Mouse (Mus musculus) frontal cortex, postnatal 14 days (tissue): ENCODE results near the gene Gm6482.
"Not testable (repeated sequence)": the region's sequence is repeated elsewhere in the genome, so short reads cannot be mapped to it uniquely, and the experiment has no call there.

Experiments used
- DNase-seq, 2 experiments: peaks; one replicate each; pipeline ENCODE4 v3.0.0; 2022; ENCODE audit warnings: low spot score in 2 of 2

Gm6482 gene

DNA sequence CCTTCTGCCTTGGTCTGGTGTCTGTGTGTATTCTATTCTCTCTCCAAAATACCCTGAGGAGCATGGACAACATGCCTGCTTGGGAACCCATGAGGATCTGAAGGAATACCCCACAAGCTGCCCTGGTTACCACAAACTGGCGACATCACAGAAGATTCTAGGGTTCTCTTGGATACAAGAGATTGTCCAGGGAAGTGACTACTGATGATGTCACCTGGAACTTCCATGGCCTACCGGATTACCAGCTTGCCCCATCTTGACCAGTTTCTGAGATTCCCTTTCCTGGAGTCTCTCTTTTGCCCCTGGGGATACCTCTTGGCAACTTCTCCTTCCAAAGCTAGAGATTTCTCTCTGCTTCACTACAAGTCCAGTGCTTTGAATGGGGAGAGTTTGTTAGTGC is at the start of gene Gm6482:
Gene Gm6482 (minus strand): TSS at position 101 of the 400 bp plus-strand sequence.
- DNase-seq: not testable (repeated sequence)

DNA sequence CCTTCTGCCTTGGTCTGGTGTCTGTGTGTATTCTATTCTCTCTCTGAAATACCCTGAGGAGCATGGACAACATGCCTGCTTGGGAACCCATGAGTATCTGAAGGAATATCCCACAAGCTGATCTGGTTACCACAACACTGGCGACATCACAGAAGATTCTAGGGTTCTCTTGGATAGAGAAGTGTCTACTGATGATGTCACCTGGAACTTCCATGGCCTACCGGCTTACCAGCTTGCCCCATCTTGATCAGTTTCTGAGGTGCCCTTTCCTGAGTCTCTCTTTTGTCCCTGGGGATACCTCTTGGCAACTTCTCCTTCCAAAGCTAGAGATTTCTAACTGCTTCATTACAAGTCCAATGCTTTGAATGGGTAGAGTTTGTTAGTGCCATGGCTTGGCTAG is 45.3 kb upstream of the Gm6482 start, which contains the start of gene Gm7954:
Gene Gm7954 (minus strand): TSS at position 101 of the 400 bp plus-strand sequence.
- DNase-seq: not testable (repeated sequence)

DNA sequence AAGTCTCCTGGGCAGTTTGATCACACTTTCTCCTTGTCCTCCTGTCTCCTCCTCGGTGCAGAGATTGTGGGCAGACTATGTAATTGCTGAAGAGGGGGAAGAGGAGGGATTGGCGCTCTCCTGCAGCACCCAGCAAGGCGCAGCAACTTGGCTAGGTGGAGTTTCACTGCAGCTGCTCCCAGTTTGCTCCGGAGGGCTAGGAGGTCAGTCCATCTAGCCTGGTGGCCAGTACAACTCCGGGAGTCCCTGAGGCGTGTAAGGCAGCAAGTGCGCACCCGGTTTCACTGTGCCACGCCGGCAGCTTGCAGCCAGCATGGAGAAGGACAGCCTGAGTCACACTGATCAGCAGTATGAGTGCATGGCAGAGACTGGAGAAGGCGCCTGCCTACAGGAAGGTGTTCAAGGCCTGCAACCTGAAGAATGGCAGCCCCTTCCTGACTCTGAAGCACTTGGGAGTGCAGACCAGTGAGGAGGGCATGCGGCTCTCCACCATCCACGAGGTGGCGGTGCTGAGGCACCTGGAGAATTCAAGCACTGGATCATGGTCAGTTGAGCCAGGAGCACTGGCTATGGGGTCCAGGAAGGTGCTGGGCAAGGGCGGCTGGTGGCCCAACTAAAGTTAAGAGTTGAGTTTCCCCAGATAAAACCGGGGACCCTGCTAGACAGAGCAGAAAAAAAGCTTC is 17.5 kb upstream of the Gm6482 start:
- DNase-seq: not testable (repeated sequence)

DNA sequence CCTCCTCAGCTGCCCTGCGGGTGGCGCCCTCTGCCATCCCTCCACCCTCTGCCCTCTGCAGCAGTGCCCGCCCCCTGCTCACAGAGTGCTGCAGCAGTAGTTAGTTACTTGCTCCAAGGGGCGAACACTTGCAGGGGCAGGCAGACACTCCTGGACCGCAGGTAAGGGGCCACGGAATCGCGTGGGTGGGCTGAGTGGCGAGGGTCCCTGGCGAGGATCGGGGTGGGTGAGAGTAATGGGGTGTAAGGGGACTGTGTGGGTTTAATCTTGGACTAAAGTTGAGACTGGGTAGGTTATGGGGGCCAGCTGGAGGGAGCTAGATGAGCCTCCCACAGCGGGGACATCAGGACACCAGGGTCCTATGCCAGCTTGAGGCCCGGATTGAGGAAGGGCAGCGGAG is 16.6 kb upstream of the Gm6482 start:
- DNase-seq: not testable (repeated sequence)

DNA sequence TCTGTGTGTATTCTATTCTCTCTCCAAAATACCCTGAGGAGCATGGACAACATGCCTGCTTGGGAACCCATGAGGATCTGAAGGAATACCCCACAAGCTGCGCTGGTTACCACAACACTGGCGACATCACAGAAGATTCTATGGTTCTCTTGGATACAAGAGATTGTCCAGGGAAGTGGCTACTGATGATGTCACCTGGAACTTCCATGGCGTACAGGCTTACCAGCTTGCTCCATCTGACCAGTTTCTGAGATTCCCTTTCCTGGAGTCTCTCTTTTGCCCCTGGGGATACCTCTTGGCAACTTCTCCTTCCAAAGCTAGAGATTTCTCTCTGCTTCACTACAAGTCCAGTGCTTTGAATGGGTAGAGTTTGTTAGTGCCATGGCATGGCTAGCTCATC is 21.8 kb downstream of the Gm6482 start, which contains the start of gene Gm7945:
Gene Gm7945 (minus strand): TSS at position 101 of the 400 bp plus-strand sequence.
- DNase-seq: not testable (repeated sequence)
